Mouse (Mus musculus): ENCODE measurements around the gene Dedd2. TPM values are rescaled to one million over a fixed set of nuclear protein-coding genes. Genes with fewer than 3 reads are reported as not detected.

The Dedd2 gene
- polyA plus RNA-seq, 2 experiments from 2014 or later, result 26.7 to 31.8 TPM

GRCm38 (mm10) chr7:25218705-25219415, 1.6 kb downstream of the Dedd2 start:
- no peak for ATAC-seq

- ATAC-seq, result no peak
These were observed 2.6 kb downstream of the Dedd2 start for GRCm38 (mm10) chr7:25217653-25218395.

- ATAC-seq, result no peak
These were observed 6.2 kb downstream of the Dedd2 start for GRCm38 (mm10) chr7:25214172-25214571.

DNA sequence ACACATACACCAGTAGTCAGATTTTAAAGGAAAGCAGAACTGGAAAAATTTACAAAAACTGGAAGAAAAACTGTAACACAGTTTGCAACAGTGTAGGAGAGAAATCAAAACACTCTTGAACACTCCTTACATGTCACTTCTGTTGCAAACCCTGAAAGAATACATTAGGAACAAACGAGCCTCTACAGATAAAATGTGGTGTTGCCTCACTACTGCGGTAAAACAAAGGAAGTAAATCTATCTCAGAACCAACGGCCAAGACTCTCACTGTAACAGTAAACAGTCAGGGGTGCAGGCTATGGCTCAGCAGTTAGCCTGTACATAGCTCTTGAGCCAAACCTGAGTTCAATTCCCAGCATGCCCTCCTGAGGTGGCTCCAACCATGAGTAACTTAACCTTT, 7.3 kb downstream of the Dedd2 start:
- peak; percentile 20 for ATAC-seq

DNA sequence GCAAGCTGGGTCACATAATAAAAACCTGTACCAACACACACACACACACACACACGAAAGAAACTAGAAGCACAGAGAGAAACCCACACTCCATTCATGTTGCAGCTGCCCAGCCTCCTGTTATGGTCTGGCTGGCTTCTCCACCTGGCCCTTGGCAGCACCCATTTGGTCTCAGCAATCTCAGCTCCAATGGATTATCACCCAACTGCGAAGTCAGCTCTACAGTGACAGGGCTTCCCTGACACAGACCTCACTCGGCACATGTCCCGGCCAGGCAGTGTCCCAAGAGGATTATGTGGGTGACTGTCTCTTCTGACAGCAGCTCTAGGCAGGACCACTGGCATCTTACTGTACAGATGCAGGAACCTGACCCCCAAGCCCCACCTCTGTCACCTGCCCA, 9.9 kb downstream of the Dedd2 start:
- ATAC-seq, result no peak

- peak; percentile 63 for ATAC-seq
These were observed 11.2 kb downstream of the Dedd2 start for GRCm38 (mm10) chr7:25209161-25209622.

DNA sequence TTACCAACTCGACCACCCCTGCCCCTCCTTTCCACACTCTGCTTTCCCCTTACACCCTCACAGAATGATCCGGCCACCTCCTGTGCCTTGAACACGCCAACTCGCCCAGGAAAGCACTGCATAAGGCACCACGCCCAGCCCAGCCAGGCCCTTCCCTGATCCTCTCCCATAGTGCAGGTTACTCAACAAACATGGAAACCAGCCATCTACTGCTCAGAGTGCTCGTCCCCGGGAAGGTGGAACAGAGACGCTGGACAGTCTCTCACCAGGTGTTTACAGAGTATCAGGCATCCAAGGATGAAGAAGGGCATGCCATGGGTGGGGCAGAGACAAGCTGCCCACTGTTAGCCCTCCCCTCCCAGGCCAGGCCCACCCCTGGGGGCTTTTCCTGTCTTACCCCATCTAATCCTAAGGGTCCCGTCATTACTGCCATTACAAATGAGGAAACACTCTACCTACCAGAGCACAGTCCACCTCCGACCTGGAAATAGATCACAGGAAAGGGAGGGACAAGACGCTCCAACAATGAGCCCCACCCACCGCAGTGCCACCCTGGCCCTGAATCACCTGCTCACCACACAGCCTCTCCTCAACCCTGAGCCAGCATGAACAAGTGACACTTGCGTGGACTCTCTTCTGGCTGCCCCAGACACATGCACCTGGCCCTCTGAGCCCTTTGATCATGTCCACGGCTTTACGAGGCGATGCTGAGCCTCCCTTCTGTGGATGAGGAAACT, 14.2 kb downstream of the Dedd2 start:
- peak; percentile 35 for ATAC-seq

- peak; percentile 82 for ATAC-seq
These were observed 14.9 kb downstream of the Dedd2 start for GRCm38 (mm10) chr7:25205355-25206093.

- no peak for ATAC-seq
These were observed 16.8 kb downstream of the Dedd2 start for GRCm38 (mm10) chr7:25203624-25204023.

DNA sequence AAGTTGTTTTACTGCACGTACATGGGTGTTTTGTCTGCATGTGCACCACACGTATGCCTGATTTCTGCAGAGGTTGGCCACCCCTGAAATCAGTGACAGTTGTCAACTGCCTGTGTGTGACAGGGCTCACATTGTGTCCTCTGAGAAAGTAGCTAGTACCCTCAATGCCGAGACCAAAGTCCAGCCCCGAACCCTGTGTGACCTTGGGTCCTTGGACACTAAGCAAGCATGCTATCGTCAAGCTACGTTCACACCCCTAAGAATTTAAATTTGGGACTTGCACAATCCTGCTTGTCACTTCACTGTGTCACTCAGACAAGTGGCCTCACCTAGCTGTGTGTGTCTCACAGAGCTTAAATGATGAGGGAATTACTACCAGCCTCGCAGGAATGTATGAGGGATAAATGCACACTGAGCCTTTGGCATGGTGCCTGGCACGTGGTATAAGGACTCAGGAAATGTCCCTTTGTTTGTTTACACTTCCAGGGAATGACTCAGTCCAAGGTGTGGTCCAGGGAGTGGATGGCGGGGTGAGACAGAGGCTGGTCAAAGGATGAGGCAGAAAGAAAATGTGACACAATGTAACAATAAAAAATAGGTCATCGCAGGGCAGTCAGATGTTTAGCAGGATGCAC, 22.9 kb downstream of the Dedd2 start:
- ATAC-seq, result no peak

DNA sequence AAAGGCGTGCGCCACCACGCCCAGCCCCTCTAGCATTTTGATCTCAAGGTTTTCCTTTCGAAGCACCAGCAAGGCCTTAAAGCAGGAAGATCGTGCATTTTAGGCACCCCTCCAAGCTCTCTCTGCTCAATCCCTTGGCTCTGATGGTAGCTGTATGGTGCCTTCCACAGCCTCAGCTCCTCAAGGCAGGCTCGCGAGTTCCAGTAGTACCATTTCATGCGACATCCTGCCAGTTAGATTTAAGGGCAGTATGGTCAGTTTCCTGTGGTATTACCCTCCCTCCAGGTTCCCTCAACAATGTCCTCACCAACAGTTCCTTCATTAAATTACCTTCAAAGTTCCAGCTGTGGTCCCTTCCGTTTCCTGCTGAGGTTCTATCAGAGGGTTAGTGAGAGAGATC, 24.3 kb downstream of the Dedd2 start:
- no peak for ATAC-seq

DNA sequence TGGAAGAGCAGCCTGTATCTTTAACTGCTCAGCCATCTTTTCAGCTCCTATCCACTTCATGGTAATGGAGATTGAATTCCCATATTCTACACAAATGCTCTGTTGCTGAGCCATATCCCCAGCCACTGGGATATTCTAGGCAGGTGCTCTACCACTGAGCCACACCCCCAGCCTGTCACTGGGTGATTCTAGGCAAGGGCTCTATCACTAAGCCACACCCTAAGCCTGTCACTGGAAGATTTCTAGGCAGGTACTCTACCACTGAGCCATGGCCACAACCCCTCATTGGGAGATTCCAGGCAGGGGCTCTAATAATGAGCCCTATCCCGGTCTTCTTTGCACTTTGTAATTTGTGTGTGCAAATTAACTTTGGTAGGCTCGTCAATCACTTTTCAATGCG, 25.3 kb downstream of the Dedd2 start:
- no peak for ATAC-seq

DNA sequence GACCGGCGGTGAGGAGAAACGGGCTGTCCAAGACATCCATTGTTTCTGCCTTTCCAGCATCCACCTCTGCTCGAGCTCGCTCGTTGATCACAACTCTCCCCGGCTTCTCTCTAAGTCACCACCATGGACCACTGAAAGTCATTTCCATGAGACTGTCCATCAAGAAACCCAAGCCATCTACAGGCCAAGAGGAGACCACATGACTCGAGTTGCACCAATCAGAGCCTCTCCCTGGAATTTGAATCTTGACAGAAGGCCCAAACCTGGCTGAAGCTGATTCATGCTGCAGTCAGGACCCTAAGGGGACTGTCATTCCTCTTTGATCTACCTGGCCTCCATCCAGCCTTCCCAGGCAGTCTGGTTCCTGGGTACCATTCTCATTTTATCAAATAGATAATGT, 28.3 kb downstream of the Dedd2 start:
- ATAC-seq, result no peak

DNA sequence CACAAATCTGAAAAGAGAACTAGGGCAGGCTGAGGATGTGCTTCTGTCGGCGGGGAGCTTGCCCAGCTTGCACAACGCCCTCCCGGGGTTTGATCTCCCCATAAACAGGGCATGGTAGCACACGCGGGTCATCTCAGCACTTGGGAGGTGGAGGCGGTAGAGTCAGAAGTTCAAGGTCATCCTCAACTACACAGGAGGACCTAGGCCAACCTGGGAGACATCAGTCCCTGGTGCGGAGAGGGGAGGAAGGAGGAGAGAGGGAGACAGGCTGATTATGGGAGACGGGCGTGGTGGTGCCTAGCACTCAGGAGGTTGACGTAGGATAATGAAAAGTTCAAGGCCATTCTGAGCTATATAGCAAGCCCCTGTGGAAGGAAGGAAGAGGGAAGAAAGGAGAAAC, 29.6 kb downstream of the Dedd2 start:
- ATAC-seq, result no peak

GRCm38 (mm10) chr7:25187662-25188650, 32.5 kb downstream of the Dedd2 start:
- ATAC-seq, result peak; percentile 57

DNA sequence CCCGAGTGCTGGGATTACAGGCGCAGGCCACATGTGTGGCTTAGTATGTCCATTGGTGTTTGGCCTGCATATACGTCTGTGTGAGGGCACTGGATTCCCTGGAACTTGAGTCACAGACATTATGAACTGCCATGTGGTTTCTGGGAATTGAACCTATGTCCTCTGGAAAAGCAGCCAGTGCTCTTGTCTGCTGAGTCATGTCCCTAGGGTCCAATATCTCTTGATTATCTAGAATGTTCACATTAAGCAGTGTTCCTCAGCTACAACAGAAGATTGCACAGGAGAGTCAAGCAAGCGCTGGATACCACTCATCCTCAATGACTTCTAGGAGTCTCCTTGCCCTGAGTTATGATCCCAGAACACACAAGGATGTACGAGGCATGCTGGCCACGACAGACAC, 36.3 kb downstream of the Dedd2 start:
- no peak for ATAC-seq

- ATAC-seq, result no peak
These were observed 38.6 kb downstream of the Dedd2 start for GRCm38 (mm10) chr7:25181814-25182213.

DNA sequence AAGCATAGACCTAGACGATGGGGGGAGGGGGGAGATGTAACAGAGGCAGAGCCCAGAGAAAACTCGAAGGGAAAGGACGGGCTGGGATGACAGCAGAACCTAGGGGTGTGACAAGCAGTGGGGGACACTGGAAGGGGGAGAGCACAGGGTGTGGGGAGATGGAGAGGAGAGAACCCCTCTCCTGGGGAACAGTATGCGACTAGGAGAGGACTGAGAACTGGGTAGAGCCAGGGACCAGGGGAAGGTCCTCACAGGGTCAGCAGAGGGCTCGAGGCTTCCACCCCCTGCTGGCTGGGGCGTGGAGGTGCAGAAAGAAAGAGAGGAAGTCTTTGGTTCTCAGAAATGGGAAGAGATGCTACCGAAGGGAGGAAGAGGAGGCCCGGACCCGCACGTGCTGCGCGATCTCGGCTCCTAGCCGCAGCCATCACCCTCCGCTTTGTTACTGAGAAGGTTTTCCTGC, 39.1 kb downstream of the Dedd2 start:
- ATAC-seq, result peak; percentile 50

DNA sequence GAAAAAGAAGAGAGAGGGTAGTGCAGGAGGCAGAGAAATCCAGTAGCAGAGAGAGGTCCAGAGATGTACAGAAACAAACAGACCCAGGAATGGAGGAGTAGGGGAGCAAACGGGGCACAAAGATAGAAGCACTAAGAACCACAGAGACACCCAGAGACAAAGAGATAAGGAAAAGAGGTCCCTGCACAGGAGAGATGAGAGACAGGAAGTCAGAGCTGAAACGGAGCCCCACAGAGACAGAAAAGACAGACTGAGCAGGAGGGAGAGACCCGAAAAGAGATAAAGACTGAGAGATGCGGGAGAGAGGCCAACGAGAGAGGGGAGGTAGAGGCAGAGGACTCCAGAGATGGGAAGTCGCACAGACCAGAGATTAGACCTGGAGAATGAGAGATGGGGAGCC, 39.9 kb downstream of the Dedd2 start:
- no peak for ATAC-seq

GRCm38 (mm10) chr7:25179606-25180161, 40.7 kb downstream of the Dedd2 start, which contains the start of gene Pou2f2:
Gene Pou2f2, minus strand, starts transcription at chr7:25179726.
- peak; percentile 57 for ATAC-seq

Measured in activated CD4-positive, CD25-positive, alpha-beta regulatory T cell, adult 4 months (primary cell).